Mouse (Mus musculus) embryonic facial prominence, embryonic 10.5 days (tissue): ENCODE data around the gene Traf6. TPM values are rescaled to one million over a fixed set of nuclear protein-coding genes. Genes with fewer than 3 reads are reported as not detected.

ENCODE experiments used
- DNase-seq: peaks from one replicate; pipeline ENCODE4 v3.0.0-alpha.2; 2017; ENCODE audit warnings: low spot score
- H3K27ac ChIP-seq: fragments of 300-500 bp; sonication (generic); replicated peaks from 2 replicates; pipeline ENCODE4 v1.5.1; 2016; ENCODE audit warnings: mild to moderate bottlenecking
- H3K27me3 ChIP-seq: fragments of 300-500 bp; sonication (generic); replicated peaks from 2 replicates; pipeline ENCODE4 v1.6.1; 2016; ENCODE audit warnings: low read depth, mild to moderate bottlenecking; ENCODE audit not compliant: poor library complexity, severe bottlenecking
- H3K36me3 ChIP-seq: fragments of 300-500 bp; sonication (generic); replicated peaks from 2 replicates; pipeline ENCODE4 v1.6.1; 2016; ENCODE audit warnings: mild to moderate bottlenecking, moderate library complexity
- H3K4me1 ChIP-seq: fragments of 300-500 bp; sonication (generic); 2 replicates; pipeline ENCODE4 v1.6.1; 2016
- H3K4me3 ChIP-seq: fragments of 300-500 bp; sonication (generic); 2 replicates; pipeline ENCODE4 v1.5.1; 2016; ENCODE audit warnings: mild to moderate bottlenecking, moderate library complexity
- H3K9me3 ChIP-seq: fragments of 300-500 bp; sonication (generic); 2 replicates; pipeline ENCODE4 v1.6.1; 2016; ENCODE audit warnings: mild to moderate bottlenecking
- WGBS: fragments of 180-500 bp; shearing (Covaris S2); methylation state at CpG from one replicate; pipeline ENCODE4 v1.1.7; 2016; 5-methylcytosine and 5-hydroxymethylcytosine counted together
- polyA plus RNA-seq: library from polyadenylated mRNA; unstranded; fragments of >200 nt; fragmentation: Nextera tagmentation; extraction: Ambion mirVana; gene quantifications from 2 replicates; pipeline ENCODE4 v1.2.1, GENCODE M21; 2016

The Traf6 gene
- polyA plus RNA-seq, 1 experiment from 2014 or later: 16.1 TPM

DNA sequence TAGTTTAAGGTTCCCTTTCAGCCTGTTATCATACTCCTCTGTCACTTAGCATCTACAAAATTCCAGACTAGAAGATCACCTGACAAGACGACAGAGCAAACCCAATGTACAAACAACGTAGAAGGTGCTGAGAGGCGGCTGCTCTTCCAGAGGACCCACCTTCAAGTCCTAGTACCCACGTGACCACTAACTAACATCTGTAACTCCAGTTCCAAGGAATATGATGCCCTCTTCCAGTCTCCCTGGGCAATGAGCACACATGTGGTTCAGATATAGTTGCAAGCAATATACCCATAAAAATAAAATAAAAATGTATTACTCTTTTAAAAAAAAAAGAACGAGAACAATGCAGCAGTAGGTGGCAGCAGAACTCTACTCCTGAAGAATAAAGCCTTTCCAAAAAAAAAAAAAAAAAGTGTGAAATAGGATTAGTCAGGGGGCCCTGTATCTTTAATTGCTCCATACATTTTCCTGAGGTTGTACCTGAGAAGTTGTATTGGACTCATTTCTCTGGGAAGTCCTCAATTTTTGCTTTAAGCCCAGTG lies 27.8 kb downstream of the Traf6 start:
- 51% methylated on average over 5 of the region's 5 CpGs for WGBS
- Histone ChIP-seq H3K27me3 (no peaks in the 10 kb centered on the region), H3K4me1 (no peaks in the 10 kb centered on the region), H3K4me3 (no peak overlapping the region), H3K9me3 (no peaks in the 10 kb centered on the region), H3K27ac (no peak overlapping the region), H3K36me3 (peaks cover 1% of the 10 kb centered on the region; the same call in 1 of the 2 replicates)
- DNase-seq: no peak

DNA sequence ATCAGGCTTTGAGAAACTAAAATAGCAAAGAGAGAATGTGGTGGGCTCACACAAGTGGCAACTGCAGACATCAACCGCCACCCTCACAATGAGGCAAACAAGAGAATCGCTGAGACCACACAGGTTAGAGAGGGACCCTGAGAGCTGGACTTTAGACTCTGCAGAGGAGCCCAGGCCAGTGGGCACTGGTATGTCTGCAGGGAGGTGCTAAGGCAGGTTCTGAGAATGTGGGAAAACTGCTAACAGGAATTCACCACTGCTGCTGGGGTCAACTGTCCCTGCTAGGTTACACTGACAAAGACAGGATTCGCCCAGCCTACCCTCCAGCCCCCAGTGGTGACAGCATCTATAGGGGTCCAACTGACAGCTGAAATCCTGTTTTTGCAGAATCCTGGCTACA lies 33.4 kb downstream of the Traf6 start:
- H3K36me3 ChIP-seq: peaks cover 12% of the 10 kb centered on the region
- no peaks in the 10 kb centered on the region for H3K9me3 ChIP-seq
- H3K27ac ChIP-seq: no peak overlapping the region
- no peaks in the 10 kb centered on the region for H3K4me1 ChIP-seq
- H3K4me3 ChIP-seq: no peak overlapping the region
- WGBS: 84% methylated on average over 3 of the region's 3 CpGs
- DNase-seq: no peak
- H3K27me3 ChIP-seq: no peaks in the 10 kb centered on the region

DNA sequence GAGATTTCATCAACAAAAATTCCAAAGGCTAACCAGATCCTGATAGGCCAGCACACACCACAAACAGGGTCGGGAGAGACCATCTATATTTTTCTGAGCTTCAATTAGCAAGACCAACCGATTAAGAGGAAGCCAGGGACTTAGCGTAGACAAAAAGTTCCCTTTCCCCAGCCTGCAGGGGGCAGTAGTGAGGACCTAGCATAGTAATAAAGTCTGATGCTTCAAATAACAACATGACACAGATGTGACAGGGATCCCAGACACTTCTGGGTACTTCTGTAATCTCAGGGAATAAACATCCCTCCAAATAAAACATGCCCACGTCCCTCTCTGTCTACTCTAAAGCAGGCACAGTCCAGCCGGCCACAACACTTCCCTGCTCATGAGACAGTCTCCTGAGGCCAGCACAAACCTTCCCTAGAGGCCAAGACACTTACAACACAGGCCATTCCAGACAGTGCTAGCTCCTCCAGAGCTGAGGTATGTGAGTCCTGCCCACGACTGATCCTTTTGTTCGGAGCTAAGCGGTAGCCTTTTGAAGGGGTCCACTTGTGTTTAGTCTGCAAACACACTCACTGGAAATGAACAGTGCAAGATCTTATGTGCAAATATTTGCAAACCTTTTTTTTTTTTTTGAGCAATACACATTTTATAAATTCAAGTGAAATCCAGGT lies 37.6 kb downstream of the Traf6 start:
- H3K27me3 ChIP-seq: no peaks in the 10 kb centered on the region
- no peaks in the 10 kb centered on the region for H3K9me3 ChIP-seq
- H3K4me1 ChIP-seq: no peaks in the 10 kb centered on the region
- peaks cover 31% of the 10 kb centered on the region for H3K36me3 ChIP-seq
- peak; percentile 45 for DNase-seq
- H3K4me3 ChIP-seq: no peak overlapping the region
- no peak overlapping the region for H3K27ac ChIP-seq
- WGBS: 83% methylated on average over 8 of the region's 8 CpGs

DNA sequence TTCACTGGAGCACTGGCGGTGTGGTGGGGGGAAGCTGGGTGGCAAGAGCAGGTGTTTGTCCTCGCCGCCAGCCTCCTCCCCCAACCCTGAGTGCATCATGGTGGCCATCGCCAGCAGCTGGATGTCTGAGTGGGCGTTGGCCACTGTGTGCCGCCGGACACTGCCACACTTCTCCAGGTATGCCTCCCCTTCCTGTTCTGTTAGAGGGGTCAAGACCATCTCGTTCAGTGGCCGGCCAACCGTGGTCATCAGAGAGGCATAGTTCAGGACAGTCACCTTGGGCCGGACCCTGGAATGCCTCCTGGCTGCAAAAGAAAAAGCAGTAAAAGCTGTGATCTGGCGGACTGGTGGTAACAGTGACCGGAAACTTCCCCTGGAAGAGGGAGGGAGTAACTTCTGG lies 38.9 kb downstream of the Traf6 start:
- DNase-seq: no peak
- Histone ChIP-seq H3K36me3 (peaks cover 36% of the 10 kb centered on the region), H3K27ac (no peak overlapping the region), H3K4me3 (no peak overlapping the region), H3K9me3 (no peaks in the 10 kb centered on the region), H3K27me3 (no peaks in the 10 kb centered on the region), H3K4me1 (peaks cover 5% of the 10 kb centered on the region)
- WGBS: 95% methylated on average over 13 of the region's 13 CpGs

DNA sequence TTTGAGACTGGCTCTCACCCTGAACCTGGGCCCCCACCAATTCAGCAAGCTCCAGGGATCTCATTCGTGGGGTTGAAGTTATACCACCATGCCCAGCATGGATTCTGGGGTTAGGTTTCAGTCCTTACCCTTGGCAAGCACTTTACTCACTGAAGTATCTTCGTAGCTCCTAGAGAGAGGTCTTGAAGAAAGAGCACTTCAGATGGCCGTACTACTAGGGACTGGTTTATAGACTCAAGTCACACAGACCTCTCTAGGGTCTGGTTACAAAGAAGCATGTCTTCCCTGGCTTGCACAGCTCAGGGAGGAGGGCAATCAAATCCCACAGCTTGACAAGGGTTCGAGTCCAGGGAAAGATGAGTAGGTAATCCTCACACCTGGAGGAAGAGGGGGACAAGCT lies 43.6 kb downstream of the Traf6 start:
- DNase-seq: no peak
- Histone ChIP-seq H3K27ac (peak overlapping the region; percentile 83), H3K27me3 (no peaks in the 10 kb centered on the region), H3K4me1 (peaks cover 30% of the 10 kb centered on the region), H3K4me3 (no peak overlapping the region), H3K9me3 (no peaks in the 10 kb centered on the region), H3K36me3 (peaks cover 24% of the 10 kb centered on the region)
- 82% methylated on average over 4 of the region's 4 CpGs for WGBS

DNA sequence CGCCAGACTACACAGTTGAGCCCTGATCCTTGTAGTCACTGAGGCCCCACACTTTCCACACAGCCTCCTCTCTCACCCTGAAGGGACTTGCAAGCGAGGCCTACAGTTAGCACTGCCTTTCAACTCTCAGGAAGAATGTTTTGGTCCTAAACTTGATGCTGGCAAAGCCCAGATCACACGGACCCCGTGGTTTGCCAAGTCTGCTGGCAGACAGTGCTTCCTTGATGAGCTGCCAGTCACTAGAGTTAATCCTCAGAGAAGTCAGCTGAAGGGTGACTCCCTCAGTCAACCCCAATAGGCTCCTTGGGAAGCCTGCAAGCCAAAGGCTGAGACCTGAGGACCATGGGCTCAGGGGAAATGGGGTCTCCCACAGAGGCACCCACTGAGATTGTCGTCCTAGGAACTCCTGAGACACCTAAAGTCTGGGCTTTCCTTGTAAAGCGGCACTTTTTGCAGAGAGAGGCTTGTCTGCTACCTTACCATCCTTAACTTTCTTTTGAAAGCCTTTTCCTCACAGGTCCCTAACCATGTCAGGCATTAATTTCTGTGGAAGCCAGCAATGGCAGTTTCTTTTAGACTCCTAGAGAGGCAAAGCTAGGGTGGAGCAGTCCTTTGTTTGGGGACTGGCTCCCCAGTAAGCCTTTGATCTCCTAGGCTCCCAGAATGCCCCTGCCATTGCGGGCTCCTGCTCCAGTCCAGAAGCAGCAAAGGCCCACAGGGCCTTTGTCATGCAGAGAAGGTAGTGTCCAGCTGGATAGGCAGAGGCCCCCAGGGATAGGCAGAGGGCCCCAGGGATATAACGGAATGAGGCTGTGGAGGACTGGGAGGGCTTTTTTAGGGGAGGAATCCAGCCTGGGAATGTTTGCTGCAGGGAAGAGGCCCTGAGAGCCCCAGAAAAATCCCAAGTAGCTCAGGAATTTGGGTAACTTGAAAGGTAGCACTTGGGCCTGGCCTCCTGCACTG lies 44.4 kb downstream of the Traf6 start:
- peak; percentile 65 for DNase-seq
- no peak overlapping the region for H3K4me3 ChIP-seq
- H3K36me3 ChIP-seq: peaks cover 18% of the 10 kb centered on the region
- peaks cover 32% of the 10 kb centered on the region for H3K4me1 ChIP-seq
- no peaks in the 10 kb centered on the region for H3K9me3 ChIP-seq
- peak overlapping the region; percentile 83 for H3K27ac ChIP-seq
- 32% methylated on average over 8 of the region's 8 CpGs for WGBS
- no peaks in the 10 kb centered on the region for H3K27me3 ChIP-seq

DNA sequence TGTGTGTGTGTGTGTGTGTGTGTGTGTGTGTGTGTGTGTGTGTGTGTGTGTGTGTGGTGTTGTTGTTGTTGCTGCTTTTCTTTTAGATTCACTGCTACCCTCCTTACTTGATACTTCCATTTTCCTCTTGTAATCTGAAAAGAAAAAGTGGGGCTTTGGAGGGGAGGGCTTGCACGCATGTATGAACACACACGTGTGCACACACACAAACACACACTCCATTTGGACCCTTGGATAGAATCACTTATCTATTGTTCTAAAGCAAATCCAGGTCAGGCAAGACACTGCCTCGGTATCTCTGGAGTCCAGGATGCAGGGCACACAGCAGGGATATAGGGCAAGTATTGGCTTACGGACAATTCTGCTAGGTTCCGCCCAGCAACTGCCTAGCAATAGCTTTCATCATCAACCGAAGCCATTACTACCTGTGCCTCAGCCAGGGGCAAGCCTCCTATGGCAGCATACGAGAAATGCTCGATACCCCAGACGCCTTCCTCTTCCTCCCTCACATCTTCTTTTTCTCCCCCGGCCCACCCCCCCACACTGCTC lies 45.2 kb downstream of the Traf6 start:
- Histone ChIP-seq H3K4me3 (no peak overlapping the region), H3K27ac (peak overlapping the region; percentile 83), H3K36me3 (peaks cover 23% of the 10 kb centered on the region), H3K4me1 (peaks cover 35% of the 10 kb centered on the region), H3K27me3 (no peaks in the 10 kb centered on the region), H3K9me3 (no peaks in the 10 kb centered on the region)
- 63% methylated on average over 10 of the region's 10 CpGs for WGBS
- no peak for DNase-seq

DNA sequence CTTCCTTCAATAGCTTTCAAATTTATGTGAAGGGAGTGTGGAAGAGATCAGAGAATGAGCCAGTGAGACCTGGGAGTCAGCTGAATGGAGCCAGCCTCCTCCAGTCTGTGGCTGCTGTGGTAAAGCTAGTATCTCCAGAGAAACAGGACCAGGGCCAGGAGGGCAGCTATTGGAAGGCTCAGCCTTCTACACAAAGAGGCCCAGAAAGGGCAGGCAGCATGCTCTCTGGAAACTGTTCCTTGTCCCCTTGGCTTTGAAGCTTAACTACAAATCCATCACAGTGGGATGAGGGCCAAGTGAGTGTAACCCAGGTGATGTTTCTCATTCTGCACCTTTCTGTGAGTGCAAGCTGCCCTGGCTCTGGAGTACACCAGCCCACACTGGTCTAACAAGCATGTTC lies 49.6 kb downstream of the Traf6 start:
- Histone ChIP-seq H3K4me1 (peaks cover 31% of the 10 kb centered on the region), H3K27me3 (no peaks in the 10 kb centered on the region), H3K9me3 (no peaks in the 10 kb centered on the region), H3K4me3 (no peak overlapping the region), H3K27ac (peak overlapping the region; percentile 32; the same call in 1 of the 2 replicates), H3K36me3 (peaks cover 41% of the 10 kb centered on the region)
- no peak for DNase-seq

DNA sequence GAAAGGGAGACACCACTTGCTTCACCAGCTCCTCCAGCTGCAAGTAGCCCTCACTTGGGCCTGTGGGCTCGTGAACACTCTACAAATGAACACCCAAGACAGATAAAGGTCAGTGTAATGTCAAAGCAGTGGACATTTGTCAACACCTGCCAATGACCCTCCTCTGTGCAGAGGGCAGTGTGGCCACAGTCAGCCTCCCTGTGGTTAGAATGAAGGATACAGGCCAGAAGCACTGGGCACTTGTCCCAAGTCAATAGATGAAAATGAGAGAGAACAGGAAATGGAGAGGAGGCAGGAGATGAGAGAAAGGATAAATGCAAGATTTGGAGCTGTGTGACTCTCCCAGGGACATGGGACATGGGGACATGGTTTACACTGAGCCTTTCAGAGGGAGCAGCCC lies 51.2 kb downstream of the Traf6 start:
- Histone ChIP-seq H3K27me3 (no peaks in the 10 kb centered on the region), H3K36me3 (peaks cover 58% of the 10 kb centered on the region), H3K4me3 (no peak overlapping the region), H3K9me3 (no peaks in the 10 kb centered on the region), H3K27ac (no peak overlapping the region), H3K4me1 (peaks cover 17% of the 10 kb centered on the region)
- WGBS: 83% methylated on average over 1 of the region's 1 CpGs
- no peak for DNase-seq

DNA sequence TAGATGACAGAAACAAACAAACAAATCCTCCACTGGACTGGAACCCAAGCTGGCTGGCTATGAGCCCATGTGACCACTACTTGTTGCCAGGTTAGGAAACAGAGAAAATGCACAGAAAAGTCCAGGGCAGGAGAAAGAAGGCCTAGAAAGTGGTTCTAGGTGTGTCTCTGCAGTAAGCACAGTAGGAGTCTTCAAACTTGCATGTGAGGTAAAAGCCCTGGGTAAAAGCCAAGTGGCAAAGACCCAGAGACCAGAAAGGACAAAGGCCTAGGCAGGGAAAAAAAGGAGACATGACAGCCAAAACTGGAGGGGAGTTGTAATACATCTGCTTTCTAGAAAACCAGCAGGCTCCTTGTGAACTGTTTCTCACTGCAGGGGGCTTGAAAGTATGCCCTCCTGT lies 52.7 kb downstream of the Traf6 start:
- Histone ChIP-seq H3K4me1 (peaks cover 17% of the 10 kb centered on the region), H3K4me3 (no peak overlapping the region), H3K27me3 (no peaks in the 10 kb centered on the region), H3K27ac (no peak overlapping the region), H3K9me3 (no peaks in the 10 kb centered on the region), H3K36me3 (peaks cover 59% of the 10 kb centered on the region)
- DNase-seq: no peak

DNA sequence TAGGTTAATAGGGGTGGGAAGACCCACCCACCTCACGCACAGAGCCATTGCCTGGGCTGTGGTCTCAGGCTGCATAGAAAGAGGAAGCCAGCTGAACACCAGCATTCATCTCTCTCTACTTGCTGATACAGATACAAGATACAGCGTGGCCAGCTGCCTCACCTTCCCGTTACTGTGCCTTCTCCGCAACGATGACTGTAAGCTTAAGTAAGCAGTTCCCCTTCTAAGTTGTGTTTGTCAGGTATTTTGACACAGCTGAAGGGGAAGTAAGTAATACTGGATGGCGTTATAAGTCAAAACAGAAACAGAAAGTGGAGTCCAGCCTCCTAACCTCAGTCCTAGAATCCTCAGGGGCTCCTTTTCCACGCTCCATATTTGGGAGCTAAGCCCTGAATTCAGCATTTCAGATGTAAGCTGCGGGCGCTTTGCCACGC lies 54.6 kb downstream of the Traf6 start:
- H3K36me3 ChIP-seq: peaks cover 58% of the 10 kb centered on the region

DNA sequence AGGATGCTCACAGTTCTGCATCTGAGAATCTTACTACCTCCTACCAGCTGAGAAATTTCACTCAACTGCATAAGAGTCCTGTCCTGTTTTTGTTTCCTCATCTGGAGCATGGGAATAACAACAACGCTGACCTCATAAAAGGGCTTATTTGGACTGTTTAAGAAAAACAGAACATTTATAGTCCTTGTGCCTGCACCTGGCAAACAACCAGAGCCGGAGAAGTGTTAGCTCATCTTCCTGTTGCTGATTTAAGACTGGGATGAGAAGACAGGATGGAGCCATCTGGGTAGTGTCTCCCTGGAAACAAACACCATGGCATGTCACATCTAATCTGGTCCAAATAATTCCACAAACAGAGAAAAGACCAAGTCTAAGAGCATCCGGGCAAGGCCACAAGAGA lies 55.3 kb downstream of the Traf6 start:
- Histone ChIP-seq H3K36me3 (peaks cover 53% of the 10 kb centered on the region), H3K9me3 (no peaks in the 10 kb centered on the region), H3K4me3 (no peak overlapping the region), H3K27me3 (no peaks in the 10 kb centered on the region), H3K27ac (no peak overlapping the region), H3K4me1 (peaks cover 7% of the 10 kb centered on the region)
- WGBS: 91% methylated on average over 3 of the region's 3 CpGs
- no peak for DNase-seq

More for the DNA sequence above, 54.6 kb downstream of the Traf6 start:
- DNase-seq: no peak
- Histone ChIP-seq H3K4me1 (peaks cover 9% of the 10 kb centered on the region), H3K27me3 (no peaks in the 10 kb centered on the region), H3K9me3 (no peaks in the 10 kb centered on the region), H3K4me3 (no peak overlapping the region), H3K27ac (no peak overlapping the region)
- 93% methylated on average over 10 of the region's 10 CpGs for WGBS
